Mouse (Mus musculus) liver, embryonic 16.5 days (tissue): ENCODE measurements around the gene Smad5. TPM values are rescaled to one million over a fixed set of nuclear protein-coding genes. Genes with fewer than 3 reads are reported as not detected.
A peak's percentile ranks its signal among the peaks of the same experiment; 100 is the strongest.

Experiments used
- ATAC-seq: fragments of 200-750 bp; cut with Nextera tagmentation; 2 replicates; pipeline ENCODE4 v1.8.0; 2017; ENCODE audit warnings: low read depth, mild to moderate bottlenecking, moderate number of reproducible peaks, moderate library complexity
- H3K27ac ChIP-seq: fragments of 300-500 bp; sonication (generic); 2 replicates; pipeline ENCODE4 v1.5.1; 2014; ENCODE audit warnings: mild to moderate bottlenecking, low read length
- H3K27me3 ChIP-seq: fragments of 300-500 bp; sonication (generic); 2 replicates; pipeline ENCODE4 v1.6.1; 2014; ENCODE audit warnings: low read depth, low read length, mixed read lengths; ENCODE audit not compliant: control insufficient read depth, insufficient read depth
- H3K36me3 ChIP-seq: fragments of 300-500 bp; sonication (generic); 2 replicates; pipeline ENCODE4 v1.6.1; 2014; ENCODE audit warnings: mild to moderate bottlenecking; ENCODE audit not compliant: control insufficient read depth, insufficient read depth
- H3K4me1 ChIP-seq: fragments of 300-500 bp; sonication (generic); 2 replicates; pipeline ENCODE4 v1.6.1; 2014; ENCODE audit warnings: low read depth, low read length, mixed read lengths; ENCODE audit not compliant: control insufficient read depth
- H3K4me2 ChIP-seq: fragments of 300-500 bp; sonication (generic); 2 replicates; pipeline ENCODE4 v1.6.1; 2014; ENCODE audit warnings: low read depth, low read length, mixed read lengths
- H3K4me3 ChIP-seq: fragments of 300-500 bp; sonication (generic); 2 replicates; pipeline ENCODE4 v1.5.1; 2014; ENCODE audit warnings: low read depth, mild to moderate bottlenecking, low read length
- H3K9ac ChIP-seq: fragments of 300-500 bp; sonication (generic); 2 replicates; pipeline ENCODE4 v1.6.1; 2014; ENCODE audit warnings: low read depth, low read length
- H3K9me3 ChIP-seq: fragments of 300-500 bp; sonication (generic); replicated peaks from 2 replicates; pipeline ENCODE4 v1.6.1; 2016; ENCODE audit warnings: low read length; ENCODE audit not compliant: control insufficient read depth
- WGBS: fragments of 180-500 bp; shearing (Covaris S2); extraction: QIAGEN DNeasy Blood & Tissue Kit; methylation state at CpG from one replicate; pipeline ENCODE4 v1.1.7; 2014; ENCODE audit not compliant: insufficient replicate concordance; 5-methylcytosine and 5-hydroxymethylcytosine counted together
- polyA plus RNA-seq: library from polyadenylated mRNA; unstranded; fragments of >200 nt; fragmentation: Nextera tagmentation; extraction: Ambion mirVana; gene quantifications from 2 replicates; pipeline ENCODE4 v1.2.1, GENCODE M21; 2015

Gene Smad5
- 4.0 and 4.3 TPM in 2 replicates for polyA plus RNA-seq

GRCm38 (mm10) chr13:56702469-56703221 is at the start of gene Smad5:
Gene Smad5, plus strand, starts transcription at chr13:56703010.
- H3K36me3 ChIP-seq, result no peaks in the 10 kb centered on the region
- H3K9ac ChIP-seq, result peak within 1 kb of the TSS; percentile 81
- peak within 1 kb of the TSS; percentile 77 for H3K4me2 ChIP-seq
- peak within 1 kb of the TSS; percentile 71 for H3K4me3 ChIP-seq
- no peaks in the 10 kb centered on the region for H3K27me3 ChIP-seq
- peak; percentile 77 for ATAC-seq
- H3K9me3 ChIP-seq, result no peaks in the 10 kb centered on the region
- 6% methylated on average over 53 of the region's 62 CpGs for WGBS
- H3K27ac ChIP-seq, result peak within 1 kb of the TSS; percentile 90
- H3K4me1 ChIP-seq, result peaks cover 4% of the 10 kb centered on the region

GRCm38 (mm10) chr13:56654176-56654575 is 48.6 kb upstream of the Smad5 start:
- Histone ChIP-seq H3K36me3 (no peaks in the 10 kb centered on the region), H3K9ac (no peak overlapping the region), H3K9me3 (no peaks in the 10 kb centered on the region), H3K4me3 (no peak overlapping the region), H3K4me2 (no peak overlapping the region), H3K27ac (no peak overlapping the region), H3K27me3 (no peaks in the 10 kb centered on the region), H3K4me1 (no peaks in the 10 kb centered on the region)
- ATAC-seq, result no peak
- WGBS, result 64% methylated on average over 5 of the region's 5 CpGs

- no peak overlapping the region for H3K9ac ChIP-seq
- H3K36me3 ChIP-seq, result no peaks in the 10 kb centered on the region
- H3K4me2 ChIP-seq, result no peak overlapping the region
- no peaks in the 10 kb centered on the region for H3K9me3 ChIP-seq
- H3K27me3 ChIP-seq, result no peaks in the 10 kb centered on the region
- H3K27ac ChIP-seq, result no peak overlapping the region
- no peak for ATAC-seq
- H3K4me1 ChIP-seq, result no peaks in the 10 kb centered on the region
- WGBS, result 26% methylated on average over 7 of the region's 7 CpGs
- no peak overlapping the region for H3K4me3 ChIP-seq
Observed at GRCm38 (mm10) chr13:56657946-56658512, 44.8 kb upstream of the Smad5 start.

GRCm38 (mm10) chr13:56658931-56659330 is 43.9 kb upstream of the Smad5 start:
- H3K4me2 ChIP-seq, result no peak overlapping the region
- no peak for ATAC-seq
- H3K9ac ChIP-seq, result no peak overlapping the region
- H3K4me3 ChIP-seq, result no peak overlapping the region
- no peaks in the 10 kb centered on the region for H3K27me3 ChIP-seq
- no peaks in the 10 kb centered on the region for H3K4me1 ChIP-seq
- no peaks in the 10 kb centered on the region for H3K9me3 ChIP-seq
- 46% methylated on average over 6 of the region's 6 CpGs for WGBS
- no peak overlapping the region for H3K27ac ChIP-seq
- no peaks in the 10 kb centered on the region for H3K36me3 ChIP-seq

DNA sequence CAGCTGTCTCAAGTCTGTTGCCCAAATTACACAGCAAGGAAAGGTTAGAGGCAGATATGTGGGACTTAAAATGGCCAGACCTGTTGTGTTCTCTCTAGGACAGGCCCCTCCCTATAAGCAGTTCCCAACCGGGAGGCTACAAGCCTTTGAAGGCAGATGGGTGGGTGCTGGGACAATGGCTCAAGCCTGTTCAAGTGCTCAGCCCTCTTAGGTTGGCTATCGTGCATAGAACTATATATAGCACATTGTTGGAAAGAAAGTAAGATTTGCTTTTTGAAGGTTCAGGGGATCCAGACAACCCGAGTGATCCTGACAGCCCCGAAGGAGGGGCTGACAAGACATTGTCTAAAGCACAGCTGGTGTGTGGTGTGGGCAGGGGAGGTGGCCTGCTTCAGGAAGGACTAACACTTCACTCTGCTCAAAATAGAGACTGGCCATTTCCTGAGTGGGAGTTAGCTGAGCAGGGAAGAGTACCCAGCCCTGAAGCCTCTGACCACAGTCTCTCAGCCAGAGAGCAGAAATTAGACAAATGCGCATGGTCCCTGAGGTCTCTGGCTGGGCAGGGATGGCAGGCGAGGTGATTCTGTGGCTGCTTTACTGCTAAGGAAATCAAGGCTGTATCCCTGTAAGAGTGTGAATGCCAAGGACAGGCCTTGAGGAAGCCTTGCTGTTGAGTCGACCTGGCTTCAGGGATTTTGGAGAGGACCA is 40.7 kb upstream of the Smad5 start:
- no peak for ATAC-seq
- WGBS, result 23% methylated on average over 7 of the region's 7 CpGs
- H3K27ac ChIP-seq, result no peak overlapping the region

GRCm38 (mm10) chr13:56664256-56665170 is 38.3 kb upstream of the Smad5 start:
- Histone ChIP-seq H3K4me1 (no peaks in the 10 kb centered on the region; the same call in 1 of the 2 replicates), H3K4me2 (no peak overlapping the region), H3K36me3 (no peaks in the 10 kb centered on the region), H3K4me3 (no peak overlapping the region), H3K27me3 (no peaks in the 10 kb centered on the region), H3K9me3 (no peaks in the 10 kb centered on the region), H3K9ac (no peak overlapping the region), H3K27ac (no peak overlapping the region)
- 55% methylated on average over 17 of the region's 17 CpGs for WGBS
- no peak for ATAC-seq

More for the DNA sequence above, 40.7 kb upstream of the Smad5 start:
- no peaks in the 10 kb centered on the region; the same call in 1 of the 2 replicates for H3K4me1 ChIP-seq
- H3K9ac ChIP-seq, result no peak overlapping the region
- no peaks in the 10 kb centered on the region for H3K36me3 ChIP-seq
- H3K27me3 ChIP-seq, result no peaks in the 10 kb centered on the region
- no peaks in the 10 kb centered on the region for H3K9me3 ChIP-seq
- H3K4me3 ChIP-seq, result no peak overlapping the region
- H3K4me2 ChIP-seq, result no peak overlapping the region

GRCm38 (mm10) chr13:56671206-56671605 is 31.6 kb upstream of the Smad5 start:
- H3K9me3 ChIP-seq, result no peaks in the 10 kb centered on the region
- no peak overlapping the region for H3K4me3 ChIP-seq
- no peaks in the 10 kb centered on the region for H3K27me3 ChIP-seq
- WGBS, result 70% methylated on average over 11 of the region's 11 CpGs
- no peak overlapping the region for H3K4me2 ChIP-seq
- H3K36me3 ChIP-seq, result no peaks in the 10 kb centered on the region
- no peak overlapping the region for H3K9ac ChIP-seq
- no peak for ATAC-seq
- H3K27ac ChIP-seq, result no peak overlapping the region
- H3K4me1 ChIP-seq, result no peaks in the 10 kb centered on the region

- H3K9ac ChIP-seq, result no peak overlapping the region
- no peak overlapping the region for H3K4me2 ChIP-seq
- ATAC-seq, result no peak
- H3K27ac ChIP-seq, result no peak overlapping the region
- H3K4me3 ChIP-seq, result no peak overlapping the region
- H3K27me3 ChIP-seq, result no peaks in the 10 kb centered on the region
- no peaks in the 10 kb centered on the region for H3K9me3 ChIP-seq
- H3K36me3 ChIP-seq, result no peaks in the 10 kb centered on the region
- H3K4me1 ChIP-seq, result peaks cover 4% of the 10 kb centered on the region
- 61% methylated on average over 4 of the region's 4 CpGs for WGBS
Observed at GRCm38 (mm10) chr13:56677731-56678130, 25.1 kb upstream of the Smad5 start.
